Mouse (Mus musculus) heart, postnatal 0 days (tissue): ENCODE measurements around the gene Wdr95. TPM values are rescaled to one million over a fixed set of nuclear protein-coding genes. Genes with fewer than 3 reads are reported as not detected.
A peak's percentile ranks its signal among the peaks of the same experiment; 100 is the strongest.

Experiments
- ATAC-seq: fragments of 200-750 bp; cut with Nextera tagmentation; 2 replicates; pipeline ENCODE4 v1.8.0; 2017; ENCODE audit warnings: low read depth, moderate number of reproducible peaks, moderate library complexity; ENCODE audit not compliant: insufficient read depth
- DNase-seq: peaks from one replicate; pipeline ENCODE4 v3.0.0-alpha.2; 2016; ENCODE audit warnings: low spot score
- H3K27ac ChIP-seq: fragments of 300-500 bp; sonication (generic); 2 replicates; pipeline ENCODE4 v1.5.1; 2014; ENCODE audit warnings: low read depth, mild to moderate bottlenecking
- H3K27me3 ChIP-seq: fragments of 300-500 bp; sonication (generic); 2 replicates; pipeline ENCODE4 v1.6.1; 2014; ENCODE audit warnings: low read length, mixed read lengths; ENCODE audit not compliant: control insufficient read depth, insufficient read depth
- H3K36me3 ChIP-seq: fragments of 300-500 bp; sonication (generic); replicated peaks from 2 replicates; pipeline ENCODE4 v1.6.1; 2014; ENCODE audit warnings: low read length, mixed read lengths; ENCODE audit not compliant: control insufficient read depth, insufficient read depth
- H3K4me1 ChIP-seq: fragments of 300-500 bp; sonication (generic); 2 replicates; pipeline ENCODE4 v1.6.1; 2014; ENCODE audit warnings: antibody characterized with exemption; ENCODE audit not compliant: control insufficient read depth, insufficient read depth
- H3K4me2 ChIP-seq: fragments of 300-500 bp; sonication (generic); 2 replicates; pipeline ENCODE4 v1.6.1; 2014; ENCODE audit warnings: low read depth, mild to moderate bottlenecking, low read length, moderate library complexity
- H3K4me3 ChIP-seq: fragments of 300-500 bp; sonication (generic); 2 replicates; pipeline ENCODE4 v1.5.1; 2014; ENCODE audit warnings: low read depth, low read length
- H3K9ac ChIP-seq: fragments of 300-500 bp; sonication (generic); replicated peaks from 2 replicates; pipeline ENCODE4 v1.6.1; 2014; ENCODE audit warnings: low read depth, low read length, mixed read lengths
- H3K9me3 ChIP-seq: fragments of 300-500 bp; sonication (generic); replicated peaks from 2 replicates; pipeline ENCODE4 v1.6.1; 2016; ENCODE audit warnings: low read length; ENCODE audit not compliant: control insufficient read depth
- CTCF ChIP-seq: IDR thresholded peaks from 2 replicates; pipeline ENCODE4 v1.5.1; 2016; ENCODE audit warnings: antibody characterized with exemption, control low read depth, low read depth
- EP300 ChIP-seq: IDR thresholded peaks from 2 replicates; pipeline ENCODE4 v1.6.1; 2016; ENCODE audit warnings: antibody characterized with exemption, low read depth
- WGBS: fragments of 180-500 bp; shearing (Covaris S2); extraction: QIAGEN DNeasy Blood & Tissue Kit; methylation state at CpG from one replicate; pipeline ENCODE4 v1.1.7; 2014; 5-methylcytosine and 5-hydroxymethylcytosine counted together
- polyA plus RNA-seq: library from polyadenylated mRNA; unstranded; fragments of >200 nt; fragmentation: Nextera tagmentation; extraction: Ambion mirVana; gene quantifications from 2 replicates; pipeline ENCODE4 v1.2.1, GENCODE M21; 2015
- total RNA-seq: library from RNA; depleted of rRNA; stranded (reverse); fragments of >200 nt; gene quantifications from 2 replicates; pipeline ENCODE4 v1.2.3, GENCODE M21; 2014; ENCODE audit warnings: low replicate concordance

Gene Wdr95
- total and polyA plus RNA-seq, 2 experiments from 2014 or later = 0.19 TPM; not detected in 1

GRCm38 (mm10) chr5:149510323-149510722 is 18.2 kb upstream of the Wdr95 start:
- Histone ChIP-seq H3K27me3 (no peaks in the 10 kb centered on the region), H3K9me3 (no peaks in the 10 kb centered on the region), H3K4me1 (peaks cover 10% of the 10 kb centered on the region; the same call in 1 of the 2 replicates), H3K9ac (no peak overlapping the region), H3K4me2 (no peak overlapping the region), H3K36me3 (no peaks in the 10 kb centered on the region), H3K4me3 (no peak overlapping the region), H3K27ac (no peak overlapping the region)
- TF ChIP-seq EP300 = no peak
- TF ChIP-seq CTCF = no peak
- no peak for DNase-seq
- WGBS = 69% methylated on average over 13 of the region's 13 CpGs
- no peak for ATAC-seq

- Histone ChIP-seq H3K4me1 (peaks cover 10% of the 10 kb centered on the region; the same call in 1 of the 2 replicates), H3K27ac (no peak overlapping the region), H3K36me3 (no peaks in the 10 kb centered on the region), H3K9me3 (no peaks in the 10 kb centered on the region), H3K4me2 (no peak overlapping the region), H3K4me3 (no peak overlapping the region), H3K27me3 (no peaks in the 10 kb centered on the region), H3K9ac (no peak overlapping the region)
- TF ChIP-seq CTCF = no peak
- no peak for TF ChIP-seq EP300
- DNase-seq (no peak), ATAC-seq (no peak)
- 68% methylated on average over 3 of the region's 3 CpGs for WGBS
Observed at GRCm38 (mm10) chr5:149512695-149513094, 15.8 kb upstream of the Wdr95 start.

GRCm38 (mm10) chr5:149513438-149514086 is 14.9 kb upstream of the Wdr95 start:
- Histone ChIP-seq H3K4me3 (no peak overlapping the region), H3K4me1 (peaks cover 10% of the 10 kb centered on the region; the same call in 1 of the 2 replicates), H3K9me3 (no peaks in the 10 kb centered on the region), H3K9ac (no peak overlapping the region), H3K4me2 (peak overlapping the region; percentile 41), H3K36me3 (no peaks in the 10 kb centered on the region), H3K27me3 (no peaks in the 10 kb centered on the region), H3K27ac (peak overlapping the region; percentile 33)
- DNase-seq = peak; percentile 8
- ATAC-seq = 0 out of 2 replicates have a peak, but pooled peaks have one; percentile 6
- WGBS = 54% methylated on average over 9 of the region's 9 CpGs
- no peak for TF ChIP-seq CTCF
- TF ChIP-seq EP300 = no peak

- peaks cover 10% of the 10 kb centered on the region; the same call in 1 of the 2 replicates for H3K4me1 ChIP-seq
- H3K9me3 ChIP-seq = no peaks in the 10 kb centered on the region
- DNase-seq (peak; percentile 64), ATAC-seq (peak; percentile 68; the same call in 1 of the 2 replicates)
- 9% methylated on average over 14 of the region's 14 CpGs for WGBS
- H3K27me3 ChIP-seq = no peaks in the 10 kb centered on the region
- no peak overlapping the region for H3K4me3 ChIP-seq
- H3K4me2 ChIP-seq = peak overlapping the region; percentile 41
- no peak overlapping the region for H3K9ac ChIP-seq
- H3K27ac ChIP-seq = peak overlapping the region; percentile 33
- H3K36me3 ChIP-seq = no peaks in the 10 kb centered on the region
- no peak for TF ChIP-seq EP300
- peak; percentile 22; the same call in 1 of the 2 replicates for TF ChIP-seq CTCF
Observed at GRCm38 (mm10) chr5:149514087-149514671, 14.3 kb upstream of the Wdr95 start.

GRCm38 (mm10) chr5:149514890-149515289 is 13.6 kb upstream of the Wdr95 start:
- H3K9ac ChIP-seq = no peak overlapping the region
- H3K27me3 ChIP-seq = no peaks in the 10 kb centered on the region
- no peaks in the 10 kb centered on the region for H3K36me3 ChIP-seq
- H3K4me1 ChIP-seq = peaks cover 10% of the 10 kb centered on the region; the same call in 1 of the 2 replicates
- H3K4me3 ChIP-seq = no peak overlapping the region
- no peaks in the 10 kb centered on the region for H3K9me3 ChIP-seq
- WGBS = 64% methylated on average over 2 of the region's 3 CpGs
- no peak for TF ChIP-seq EP300
- no peak for TF ChIP-seq CTCF
- DNase-seq = no peak
- H3K4me2 ChIP-seq = no peak overlapping the region
- ATAC-seq = no peak
- H3K27ac ChIP-seq = no peak overlapping the region
